ENCODE assay signal across 9 mouse cellular contexts in the genomic region with DNA sequence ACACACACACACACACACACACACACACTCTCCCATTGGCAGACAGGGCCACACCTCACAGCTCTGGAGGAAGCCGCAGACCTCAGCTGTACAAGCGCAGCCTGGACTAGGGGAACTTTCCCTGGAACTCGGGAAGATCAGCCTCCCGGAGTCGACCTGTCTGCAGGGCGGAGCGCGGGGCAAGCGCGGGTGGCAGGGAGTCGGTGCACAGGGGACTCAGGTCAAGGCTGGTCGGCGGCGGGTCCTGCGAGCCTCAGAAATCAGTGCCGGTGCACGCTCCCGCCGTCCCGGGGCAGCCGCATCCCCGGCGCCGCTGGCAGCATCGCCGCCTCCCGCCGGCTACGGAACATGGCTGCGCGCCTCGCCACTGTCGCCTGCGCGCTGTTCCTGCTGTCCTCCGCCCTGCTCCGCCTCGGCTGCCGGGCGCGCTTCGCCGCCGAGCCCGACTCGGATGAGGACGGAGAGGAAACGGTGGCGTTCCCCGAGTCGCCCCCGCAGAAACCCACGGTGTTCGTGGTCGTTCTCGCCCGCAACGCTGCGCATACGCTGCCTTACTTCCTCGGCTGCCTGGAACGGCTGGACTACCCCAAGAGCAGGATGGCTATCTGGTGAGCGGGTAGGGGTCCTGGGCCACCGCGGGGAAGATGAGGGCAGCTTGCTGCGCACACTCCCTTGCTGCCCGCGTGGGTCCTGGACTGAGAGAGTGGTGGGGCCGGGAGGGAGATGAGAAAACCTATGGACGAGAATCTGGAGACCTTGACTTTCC. TPM values are rescaled to one million over a fixed set of nuclear protein-coding genes. Genes with fewer than 3 reads are reported as not detected.
A peak's percentile ranks its signal among the peaks of the same experiment; 100 is the strongest.
DNase-seq lines count a peak whose midpoint lies in the region; ATAC-seq and TF ChIP-seq lines count a peak whose summit lies in the region.
"Had no signal": no experiment of that assay in that cellular context is flagged by ENCODE, and none has a peak within 500 bp of the region (broad histone marks: within the 10 kb centered on the region; RNA-seq: fewer than 3 reads in every experiment).

A gene (plus strand): TSS at position 41 of the 766 bp plus-strand sequence.

- no peak within 1 kb of the TSS for H3K27ac ChIP-seq in forebrain, embryonic 12.5 days
- H3K27ac ChIP-seq in heart, embryonic 16.5 days (ENCODE audit: low read length) = peak within 1 kb of the TSS; percentile 39; the same call in 1 of the 2 replicates
- H3K27ac ChIP-seq in kidney, embryonic 16.5 days (ENCODE audit: low read length) = no peak within 1 kb of the TSS
- no peak within 1 kb of the TSS for H3K27ac ChIP-seq in liver, embryonic 13.5 days
- no peak within 1 kb of the TSS for H3K27ac ChIP-seq in thymus, adult 2 months (ENCODE audit: control insufficient read depth, insufficient read depth, low read length)

- peak; percentile 87 for ATAC-seq in forebrain, embryonic 12.5 days (ENCODE audit: low FRiP score)
- peak; percentile 84 for ATAC-seq in heart, embryonic 16.5 days (replicated peaks; ENCODE audit: extremely low read depth, insufficient read depth, low FRiP score)
- ATAC-seq in kidney, embryonic 16.5 days (ENCODE audit: low FRiP score, low TSS enrichment) = peak; percentile 85
- ATAC-seq in liver, embryonic 13.5 days (ENCODE audit: low read depth) = peak; percentile 48
- ATAC-seq: Patski had no signal

- peak; percentile 46 for DNase-seq in CD4-positive, CD25-positive, alpha-beta regulatory T cell, adult 2 months (ENCODE audit: low read depth, low spot score)
- DNase-seq in adrenal gland, postnatal 36 days = peak; percentile 67 to 73
- DNase-seq in liver, embryonic 13.5 days = no peak
- DNase-seq in naive thymus-derived CD4-positive, alpha-beta T cell, adult 2 months (ENCODE audit: low read depth) = peak; percentile 14
- peak; percentile 39 for DNase-seq in thymus, adult 2 months

- no peak for TF ChIP-seq POLR2A in thymus, adult 2 months (IDR thresholded peaks at IDR 0.05; ENCODE audit: control insufficient read depth, extremely low read depth, insufficient read depth, low read length, poor library complexity)

- peak within 1 kb of the TSS; percentile 65 for H3K4me3 ChIP-seq in forebrain, embryonic 12.5 days (replicated peaks)
- H3K4me3 ChIP-seq in heart, embryonic 16.5 days (ENCODE audit: low read length) = peak within 1 kb of the TSS; percentile 84
- H3K4me3 ChIP-seq in kidney, embryonic 16.5 days (ENCODE audit: low read length) = peak within 1 kb of the TSS; percentile 57
- H3K4me3 ChIP-seq in liver, embryonic 13.5 days (replicated peaks) = peak within 1 kb of the TSS; percentile 54
- H3K4me3 ChIP-seq in thymus, adult 2 months (ENCODE audit: control insufficient read depth, insufficient read depth, low read length) = peak within 1 kb of the TSS; percentile 23

- peaks cover 24% of the 10 kb centered on the region for H3K27me3 ChIP-seq in forebrain, embryonic 12.5 days
- 0 out of 2 replicates have a peak, but pooled peaks cover 2% of the 10 kb centered on the region for H3K27me3 ChIP-seq in heart, embryonic 16.5 days (ENCODE audit: control insufficient read depth, insufficient read depth, low read length)
- H3K27me3 ChIP-seq in kidney, embryonic 16.5 days (ENCODE audit: insufficient read depth, low read length) = peaks cover 17% of the 10 kb centered on the region
- H3K27me3 ChIP-seq in liver, embryonic 13.5 days = peaks cover 47% of the 10 kb centered on the region
- peaks cover 8% of the 10 kb centered on the region for H3K27me3 ChIP-seq in thymus, adult 2 months (ENCODE audit: control insufficient read depth, insufficient read depth, low read length)

- TF ChIP-seq CTCF in thymus, adult 2 months (IDR thresholded peaks at IDR 0.05; ENCODE audit: borderline replicate concordance, control insufficient read depth, extremely low read depth, insufficient read depth, low read length, poor library complexity) = no peak

- H3K36me3 ChIP-seq in forebrain, embryonic 12.5 days (replicated peaks) = no peaks in the 10 kb centered on the region
- 0 out of 2 replicates have a peak, but pooled peaks cover 4% of the 10 kb centered on the region for H3K36me3 ChIP-seq in heart, embryonic 16.5 days (ENCODE audit: control insufficient read depth, insufficient read depth)
- no peaks in the 10 kb centered on the region for H3K36me3 ChIP-seq in kidney, embryonic 16.5 days (ENCODE audit: insufficient read depth, low read length)
- H3K36me3 ChIP-seq in liver, embryonic 13.5 days = no peaks in the 10 kb centered on the region
- no peaks in the 10 kb centered on the region for H3K36me3 ChIP-seq in thymus, adult 2 months (ENCODE audit: control insufficient read depth, insufficient read depth, low read length)

- H3K4me2 ChIP-seq in forebrain, embryonic 12.5 days = peak within 1 kb of the TSS; percentile 96
- peak within 1 kb of the TSS; percentile 99 for H3K4me2 ChIP-seq in heart, embryonic 16.5 days (ENCODE audit: low read depth, low read length)
- H3K4me2 ChIP-seq in kidney, embryonic 16.5 days (replicated peaks; ENCODE audit: low read depth, low read length) = peak within 1 kb of the TSS; percentile 90
- H3K4me2 ChIP-seq in liver, embryonic 13.5 days = peak within 1 kb of the TSS; percentile 63

- peak within 1 kb of the TSS; percentile 71 for H3K9ac ChIP-seq in forebrain, embryonic 12.5 days
- H3K9ac ChIP-seq in heart, embryonic 16.5 days (ENCODE audit: low read length) = peak within 1 kb of the TSS; percentile 86
- peak within 1 kb of the TSS; percentile 69 for H3K9ac ChIP-seq in kidney, embryonic 16.5 days (replicated peaks; ENCODE audit: low read length)
- H3K9ac ChIP-seq in liver, embryonic 13.5 days = no peak within 1 kb of the TSS

- WGBS in forebrain, embryonic 12.5 days = under 1% methylated on average over 69 of the region's 70 CpGs
- WGBS in heart, embryonic 16.5 days = under 1% methylated on average over 69 of the region's 70 CpGs
- 0% methylated on average over 69 of the region's 70 CpGs for WGBS in kidney, embryonic 16.5 days
- 1% methylated on average over 61 of the region's 70 CpGs for WGBS in liver, embryonic 13.5 days (ENCODE audit: insufficient replicate concordance)
- WGBS in thymus, adult 2 months = 2% methylated on average over 70 of the region's 70 CpGs

- H3K9me3 ChIP-seq in forebrain, embryonic 12.5 days = no peaks in the 10 kb centered on the region
- peaks cover 6% of the 10 kb centered on the region; the same call in 1 of the 2 replicates for H3K9me3 ChIP-seq in heart, embryonic 16.5 days (replicated peaks; ENCODE audit: control insufficient read depth, low read length)
- peaks cover 6% of the 10 kb centered on the region for H3K9me3 ChIP-seq in kidney, embryonic 16.5 days (ENCODE audit: low read length)
- H3K9me3 ChIP-seq in liver, embryonic 13.5 days (replicated peaks) = peaks cover 4% of the 10 kb centered on the region; the same call in 1 of the 2 replicates

- peaks cover 16% of the 10 kb centered on the region for H3K4me1 ChIP-seq in forebrain, embryonic 12.5 days
- H3K4me1 ChIP-seq in heart, embryonic 16.5 days (ENCODE audit: control insufficient read depth, insufficient read depth, low read length) = peaks cover 6% of the 10 kb centered on the region; the same call in 1 of the 2 replicates
- H3K4me1 ChIP-seq in kidney, embryonic 16.5 days (ENCODE audit: insufficient read depth, low read length) = peaks cover 11% of the 10 kb centered on the region
- H3K4me1 ChIP-seq in liver, embryonic 13.5 days (replicated peaks) = 0 out of 2 replicates have a peak, but pooled peaks cover 3% of the 10 kb centered on the region
- H3K4me1 ChIP-seq in thymus, adult 2 months (replicated peaks; ENCODE audit: control insufficient read depth, insufficient read depth, low read length) = peaks cover 6% of the 10 kb centered on the region; the same call in 1 of the 2 replicates

RNA-seq across cellular contexts. Expression of the gene that starts here (rescaled TPM):
- 1 to 10 TPM; 2.9 to 3.5 TPM for total RNA-seq in adrenal gland, postnatal 36 days (2021)
- polyA plus RNA-seq in forebrain, embryonic 12.5 days (2016; fragmentation: Nextera tagmentation; extraction: Ambion mirVana) = 1.5 and 2.1 TPM in 2 replicates
- 2.0 and 2.3 TPM in 2 replicates for polyA plus RNA-seq in heart, embryonic 16.5 days (2015; fragmentation: Nextera tagmentation; extraction: Ambion mirVana)
- polyA plus RNA-seq in kidney, embryonic 16.5 days (2015; fragmentation: Nextera tagmentation; extraction: Ambion mirVana) = 2.0 and 2.8 TPM in 2 replicates
- polyA plus RNA-seq in liver, embryonic 13.5 days (2015; fragmentation: Nextera tagmentation; extraction: Ambion mirVana) = 0.24 and 0.29 TPM in 2 replicates
- 1.0 and 1.1 TPM in 2 replicates for polyA plus RNA-seq in thymus, adult 2 months (2012; rRNA removed)
- polyA plus RNA-seq: Patski had no signal

Comparison
In these comparisons a context has a peak if more than half of its experiments do, and no peak if none do; other contexts are left out.
1. Peak in ATAC-seq, H3K4me3 ChIP-seq and H3K4me2 ChIP-seq in liver, embryonic 13.5 days; RNA of the gene not detected or under 1 TPM.
2. H3K4me3 ChIP-seq: peak in every context shown above with its lines; median percentile 84 in heart, embryonic 16.5 days; 65 in forebrain, embryonic 12.5 days; 57 in kidney, embryonic 16.5 days; 54 in liver, embryonic 13.5 days; 23 in thymus, adult 2 months.